Mouse (Mus musculus): ENCODE measurements around the gene Herc6. TPM values are rescaled to one million over a fixed set of nuclear protein-coding genes. Genes with fewer than 3 reads are reported as not detected.

Gene Herc6
- polyA plus RNA-seq, 1 experiment from 2014 or later = 5.5 TPM

GRCm38 (mm10) chr6:57691467-57692261 is 110.9 kb downstream of the Herc6 start, which contains the start of gene Pyurf:
TSS of gene Pyurf (minus strand) at chr6:57692078.
- H3K27ac ChIP-seq = peak within 1 kb of the TSS; percentile 99
- peak within 1 kb of the TSS; percentile 95 for H3K4me3 ChIP-seq
- peak within 1 kb of the TSS; percentile 91 for H3K9ac ChIP-seq
- no peaks in the 10 kb centered on the region for H3K9me3 ChIP-seq (replicated peaks)
- H3K36me3 ChIP-seq = peaks cover 31% of the 10 kb centered on the region
- 0% methylated on average over 52 of the region's 52 CpGs for WGBS
- peaks cover 6% of the 10 kb centered on the region; the same call in 1 of the 2 replicates for H3K4me1 ChIP-seq (replicated peaks)
- peak; percentile 97 for ATAC-seq (replicated peaks; ENCODE audit: insufficient number of reproducible peaks, insufficient read depth, low FRiP score, low read depth)
- H3K4me2 ChIP-seq = peak within 1 kb of the TSS; percentile 89
- H3K27me3 ChIP-seq = no peaks in the 10 kb centered on the region

GRCm38 (mm10) chr6:57693116-57693515 is 112.3 kb downstream of the Herc6 start:
- Histone ChIP-seq H3K36me3 (peaks cover 16% of the 10 kb centered on the region), H3K27ac (no peak overlapping the region), H3K9me3 (replicated peaks) (no peaks in the 10 kb centered on the region), H3K9ac (no peak overlapping the region), H3K4me2 (no peak overlapping the region), H3K4me3 (no peak overlapping the region), H3K27me3 (no peaks in the 10 kb centered on the region), H3K4me1 (replicated peaks) (peaks cover 6% of the 10 kb centered on the region; the same call in 1 of the 2 replicates)
- no peak for ATAC-seq (replicated peaks; ENCODE audit: insufficient number of reproducible peaks, insufficient read depth, low FRiP score, low read depth)
- WGBS = 82% methylated on average over 3 of the region's 3 CpGs

- WGBS = 60% methylated on average over 4 of the region's 4 CpGs
- Histone ChIP-seq H3K9me3 (replicated peaks) (no peaks in the 10 kb centered on the region), H3K27ac (no peak overlapping the region), H3K9ac (no peak overlapping the region), H3K36me3 (no peaks in the 10 kb centered on the region), H3K4me3 (peak overlapping the region; percentile 82; the same call in 1 of the 2 replicates), H3K4me1 (replicated peaks) (peaks cover 9% of the 10 kb centered on the region; the same call in 1 of the 2 replicates), H3K4me2 (peak overlapping the region; percentile 86; the same call in 1 of the 2 replicates), H3K27me3 (no peaks in the 10 kb centered on the region)
- no peak for ATAC-seq (replicated peaks; ENCODE audit: insufficient number of reproducible peaks, insufficient read depth, low FRiP score, low read depth)
These were observed 120.9 kb downstream of the Herc6 start for GRCm38 (mm10) chr6:57701686-57702085.

- peak; percentile 11 for ATAC-seq (replicated peaks; ENCODE audit: insufficient number of reproducible peaks, insufficient read depth, low FRiP score, low read depth)
- Histone ChIP-seq H3K27ac (peak within 1 kb of the TSS; percentile 98), H3K9ac (peak within 1 kb of the TSS; percentile 92), H3K4me1 (replicated peaks) (peaks cover 9% of the 10 kb centered on the region; the same call in 1 of the 2 replicates), H3K36me3 (no peaks in the 10 kb centered on the region), H3K4me2 (peak within 1 kb of the TSS; percentile 86), H3K27me3 (no peaks in the 10 kb centered on the region), H3K4me3 (peak within 1 kb of the TSS; percentile 82), H3K9me3 (replicated peaks) (no peaks in the 10 kb centered on the region)
- 0% methylated on average over 10 of the region's 10 CpGs for WGBS
These were observed 121.6 kb downstream of the Herc6 start, which contains the start of gene Lancl2 for GRCm38 (mm10) chr6:57702376-57702742. TSS of gene Lancl2 (plus strand) at chr6:57702540.

GRCm38 (mm10) chr6:57702743-57703499 is 122.1 kb downstream of the Herc6 start:
- peak; percentile 100 for ATAC-seq (replicated peaks; ENCODE audit: insufficient number of reproducible peaks, insufficient read depth, low FRiP score, low read depth)
- under 1% methylated on average over 59 of the region's 59 CpGs for WGBS
- Histone ChIP-seq H3K4me3 (peak overlapping the region; percentile 82), H3K4me2 (peak overlapping the region; percentile 86), H3K36me3 (no peaks in the 10 kb centered on the region), H3K9ac (peak overlapping the region; percentile 92), H3K27ac (peak overlapping the region; percentile 98), H3K27me3 (no peaks in the 10 kb centered on the region), H3K4me1 (replicated peaks) (peaks cover 9% of the 10 kb centered on the region; the same call in 1 of the 2 replicates), H3K9me3 (replicated peaks) (no peaks in the 10 kb centered on the region)

GRCm38 (mm10) chr6:57703703-57704102 is 122.9 kb downstream of the Herc6 start:
- H3K27me3 ChIP-seq = no peaks in the 10 kb centered on the region
- no peak for ATAC-seq (replicated peaks; ENCODE audit: insufficient number of reproducible peaks, insufficient read depth, low FRiP score, low read depth)
- H3K9me3 ChIP-seq (replicated peaks) = no peaks in the 10 kb centered on the region
- H3K4me3 ChIP-seq = peak overlapping the region; percentile 82
- H3K36me3 ChIP-seq = no peaks in the 10 kb centered on the region
- peak overlapping the region; percentile 98 for H3K27ac ChIP-seq
- peaks cover 9% of the 10 kb centered on the region; the same call in 1 of the 2 replicates for H3K4me1 ChIP-seq (replicated peaks)
- peak overlapping the region; percentile 92 for H3K9ac ChIP-seq
- WGBS = 18% methylated on average over 2 of the region's 2 CpGs
- H3K4me2 ChIP-seq = peak overlapping the region; percentile 86

GRCm38 (mm10) chr6:57706721-57707120 is 125.9 kb downstream of the Herc6 start:
- Histone ChIP-seq H3K9me3 (replicated peaks) (no peaks in the 10 kb centered on the region), H3K27me3 (no peaks in the 10 kb centered on the region), H3K4me2 (no peak overlapping the region), H3K4me1 (replicated peaks) (peaks cover 8% of the 10 kb centered on the region; the same call in 1 of the 2 replicates), H3K36me3 (no peaks in the 10 kb centered on the region), H3K4me3 (no peak overlapping the region), H3K27ac (no peak overlapping the region), H3K9ac (no peak overlapping the region)
- WGBS = 85% methylated on average over 1 of the region's 1 CpGs
- no peak for ATAC-seq (replicated peaks; ENCODE audit: insufficient number of reproducible peaks, insufficient read depth, low FRiP score, low read depth)

- Histone ChIP-seq H3K9me3 (replicated peaks) (no peaks in the 10 kb centered on the region), H3K4me1 (replicated peaks) (no peaks in the 10 kb centered on the region), H3K27me3 (no peaks in the 10 kb centered on the region), H3K27ac (no peak overlapping the region), H3K4me3 (no peak overlapping the region), H3K36me3 (peaks cover 8% of the 10 kb centered on the region; the same call in 1 of the 2 replicates), H3K4me2 (no peak overlapping the region), H3K9ac (no peak overlapping the region)
- WGBS = 29% methylated on average over 1 of the region's 1 CpGs
- no peak for ATAC-seq (replicated peaks; ENCODE audit: insufficient number of reproducible peaks, insufficient read depth, low FRiP score, low read depth)
These were observed 130.9 kb downstream of the Herc6 start for GRCm38 (mm10) chr6:57711726-57712125.

Other genes with a start within 250 kb of the Herc6 start
- not detected in 2 replicates for gene Vmn1r17, start 217.3 kb upstream of the Herc6 start, polyA plus RNA-seq (2015; fragmentation: Nextera tagmentation; extraction: Ambion mirVana)
- not detected in 2 replicates for gene Vmn1r18, start 185.2 kb upstream of the Herc6 start, polyA plus RNA-seq (2015; fragmentation: Nextera tagmentation; extraction: Ambion mirVana)
- not detected in 2 replicates for gene Vmn1r19, start 177.2 kb upstream of the Herc6 start, polyA plus RNA-seq (2015; fragmentation: Nextera tagmentation; extraction: Ambion mirVana)
- gene Vmn1r20, start 152.1 kb upstream of the Herc6 start, polyA plus RNA-seq (2015; fragmentation: Nextera tagmentation; extraction: Ambion mirVana) = 0.04 TPM in 1 of 2 replicates, not detected in the other
- 10.7 and 12.9 TPM in 2 replicates for gene Ppm1k, start 45.5 kb upstream of the Herc6 start, polyA plus RNA-seq (2015; fragmentation: Nextera tagmentation; extraction: Ambion mirVana)
- gene Pyurf, start 111.1 kb downstream of the Herc6 start, polyA plus RNA-seq (2015; fragmentation: Nextera tagmentation; extraction: Ambion mirVana) = 24.8 and 25.9 TPM in 2 replicates
- gene Lancl2, start 121.5 kb downstream of the Herc6 start, polyA plus RNA-seq (2015; fragmentation: Nextera tagmentation; extraction: Ambion mirVana) = 15.8 and 18.9 TPM in 2 replicates
- gene Vopp1, start 244.2 kb downstream of the Herc6 start, polyA plus RNA-seq (2015; fragmentation: Nextera tagmentation; extraction: Ambion mirVana) = 25.0 and 33.0 TPM in 2 replicates

Data from heart, embryonic 15.5 days (tissue).